In the genomic region with DNA sequence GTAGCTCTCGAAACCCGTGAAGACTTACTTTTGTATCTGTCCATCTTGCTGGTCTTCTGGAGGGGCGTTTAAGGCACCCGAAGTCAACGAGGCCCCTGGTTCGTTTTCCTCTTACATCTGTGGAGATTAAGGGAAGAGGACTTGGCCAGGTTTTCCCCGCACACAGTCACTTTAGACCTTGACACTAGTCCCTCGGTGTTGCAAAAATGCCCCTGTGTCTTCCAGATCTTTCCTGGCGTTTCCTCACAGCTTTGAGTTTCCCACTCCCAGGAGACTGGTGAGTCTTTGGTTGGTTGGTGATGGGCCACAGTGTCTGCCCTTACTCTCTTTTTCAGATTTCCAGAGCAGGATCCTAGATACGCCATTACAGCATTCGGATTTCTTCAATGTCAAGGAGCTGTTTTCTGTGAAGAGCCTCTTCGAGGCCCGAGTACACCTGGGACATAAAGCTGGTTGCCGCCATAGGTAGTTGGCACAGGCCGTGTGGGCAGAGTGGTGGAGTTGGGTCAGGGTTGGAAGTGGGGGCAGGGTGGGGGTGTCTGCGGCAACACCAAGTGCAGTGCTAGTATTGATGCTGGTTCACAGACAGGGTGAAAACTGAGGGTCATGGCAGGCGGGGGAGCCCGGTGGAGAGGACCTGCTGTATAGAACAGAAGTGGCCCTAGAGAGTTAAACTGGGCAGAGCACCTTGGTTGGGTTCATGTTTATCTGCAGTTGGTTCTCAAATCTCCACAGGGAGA, we compare ENCODE assay signal across 8 mouse cellular contexts. TPM values are rescaled to one million over a fixed set of nuclear protein-coding genes. Genes with fewer than 3 reads are reported as not detected.
DNase-seq lines count a peak whose midpoint lies in the region; ATAC-seq lines count a peak whose summit lies in the region.

No protein-coding gene starts in this region.

- DNase-seq in cerebellum, adult 9-11 months = peak; percentile 35
- DNase-seq in cerebellum, adult 8-10 months = no peak
- DNase-seq in spleen, postnatal 4 days (ENCODE audit: low spot score in 2 of 2) = peak; percentile 11 to 58
- no peak for DNase-seq in spleen, adult 18-20 months
- no peak for DNase-seq in limb, embryonic 10.5 days (ENCODE audit: low spot score)
- no peak for DNase-seq in thymus, postnatal 36 days
- no peak for DNase-seq in layer of hippocampus, adult 9-10 months (ENCODE audit: low spot score)

- H3K9ac ChIP-seq in stomach, embryonic 14.5 days (replicated peaks; ENCODE audit: low read depth, low read length) = peak overlapping the region; percentile 95

- no peaks in the 10 kb centered on the region for H3K9me3 ChIP-seq in limb, embryonic 10.5 days (replicated peaks)
- peaks cover 5% of the 10 kb centered on the region; the same call in 1 of the 2 replicates for H3K9me3 ChIP-seq in stomach, embryonic 14.5 days (ENCODE audit: control insufficient read depth, low read depth, low read length)

- 57% methylated on average over 18 of the region's 18 CpGs for whole genome bisulfite sequencing in limb, embryonic 10.5 days
- 54% methylated on average over 18 of the region's 18 CpGs for WGBS in stomach, embryonic 14.5 days

- H3K4me1 ChIP-seq in limb, embryonic 10.5 days = peaks cover 28% of the 10 kb centered on the region
- H3K4me1 ChIP-seq in stomach, embryonic 14.5 days (ENCODE audit: control insufficient read depth, insufficient read depth, low read length) = 0 out of 2 replicates have a peak, but pooled peaks cover 9% of the 10 kb centered on the region

- peak overlapping the region; percentile 80 for H3K4me2 ChIP-seq in stomach, embryonic 14.5 days (replicated peaks; ENCODE audit: low read depth, low read length)

- H3K27me3 ChIP-seq in limb, embryonic 10.5 days (ENCODE audit: low read depth, poor library complexity, severe bottlenecking) = peaks cover 18% of the 10 kb centered on the region
- no peaks in the 10 kb centered on the region for H3K27me3 ChIP-seq in stomach, embryonic 14.5 days (ENCODE audit: control insufficient read depth, insufficient read depth, low read length)

- peaks cover 49% of the 10 kb centered on the region for H3K36me3 ChIP-seq in limb, embryonic 10.5 days
- H3K36me3 ChIP-seq in stomach, embryonic 14.5 days (ENCODE audit: control insufficient read depth, insufficient read depth, low read length) = peaks cover 24% of the 10 kb centered on the region

- H3K4me3 ChIP-seq in limb, embryonic 10.5 days = peak overlapping the region; percentile 94
- H3K4me3 ChIP-seq in stomach, embryonic 14.5 days (ENCODE audit: low read depth, low read length) = peak overlapping the region; percentile 98

- peak overlapping the region; percentile 95 for H3K27ac ChIP-seq in limb, embryonic 10.5 days
- H3K27ac ChIP-seq in stomach, embryonic 14.5 days (ENCODE audit: low read length) = no peak overlapping the region; the same call in 1 of the 2 replicates

- ATAC-seq in stomach, embryonic 14.5 days (ENCODE audit: insufficient number of reproducible peaks, insufficient read depth, low FRiP score, low read depth) = no peak

RNA-seq across cellular contexts. Expression of a gene that starts 0.8 kb away (rescaled TPM):
- polyA plus RNA-seq in limb, embryonic 10.5 days (2016; fragmentation: Nextera tagmentation; extraction: Ambion mirVana) = 70.3 and 75.9 TPM in 2 replicates
- 58.5 and 59.3 TPM in 2 replicates for polyA plus RNA-seq in stomach, embryonic 14.5 days (2014; fragmentation: Nextera tagmentation; extraction: Ambion mirVana)

RNA-seq across cellular contexts. Expression of a gene that starts 2.5 kb away (rescaled TPM):
- 0.25 and 0.61 TPM in 2 replicates for polyA plus RNA-seq in limb, embryonic 10.5 days (2016; fragmentation: Nextera tagmentation; extraction: Ambion mirVana)
- 1.1 and 1.4 TPM in 2 replicates for polyA plus RNA-seq in stomach, embryonic 14.5 days (2014; fragmentation: Nextera tagmentation; extraction: Ambion mirVana)

RNA-seq across cellular contexts. Expression of a gene that starts 22.1 kb away (rescaled TPM):
- 4.2 and 6.3 TPM in 2 replicates for polyA plus RNA-seq in limb, embryonic 10.5 days (2016; fragmentation: Nextera tagmentation; extraction: Ambion mirVana)
- polyA plus RNA-seq in stomach, embryonic 14.5 days (2014; fragmentation: Nextera tagmentation; extraction: Ambion mirVana) = 4.4 and 4.7 TPM in 2 replicates

RNA-seq across cellular contexts. Expression of a gene that starts 28.0 kb away (rescaled TPM):
- polyA plus RNA-seq in limb, embryonic 10.5 days (2016; fragmentation: Nextera tagmentation; extraction: Ambion mirVana) = not detected in 2 replicates
- polyA plus RNA-seq in stomach, embryonic 14.5 days (2014; fragmentation: Nextera tagmentation; extraction: Ambion mirVana) = 2.9 and 3.1 TPM in 2 replicates

RNA-seq across cellular contexts. Expression of a gene that starts 37.2 kb away (rescaled TPM):
- not detected in 2 replicates for polyA plus RNA-seq in limb, embryonic 10.5 days (2016; fragmentation: Nextera tagmentation; extraction: Ambion mirVana)
- 6.6 and 7.5 TPM in 2 replicates for polyA plus RNA-seq in stomach, embryonic 14.5 days (2014; fragmentation: Nextera tagmentation; extraction: Ambion mirVana)

Comparison
In these comparisons a context has a peak if more than half of its experiments do, and no peak if none do; other contexts are left out.
1. DNase-seq: peak in cerebellum, adult 9-11 months (single experiment) and spleen, postnatal 4 days (2 of 2); none in cerebellum, adult 8-10 months (single experiment), spleen, adult 18-20 months (0 of 2), limb, embryonic 10.5 days (single experiment), thymus, postnatal 36 days (0 of 2) and layer of hippocampus, adult 9-10 months (single experiment).